Mouse (Mus musculus): Measurements from ENCODE around the gene Arap1.

- no peak for TF ChIP-seq CTCF (IDR thresholded peaks at IDR 0.05; ENCODE audit: low read depth, low read length)
- no peak for TF ChIP-seq POLR2A (IDR thresholded peaks at IDR 0.05; ENCODE audit: extremely low read depth, insufficient read depth, low read length)
These were observed 13.9 kb downstream of the Arap1 start for GRCm38 (mm10) chr7:101361767-101362166.
